Mouse (Mus musculus): ENCODE data around the gene Cyb5r1.
"Not testable (repeated sequence)": the region's sequence is repeated elsewhere in the genome, so short reads cannot be mapped to it uniquely, and the experiment has no call there.

Cyb5r1 gene

GRCm38 (mm10) chr1:134414501-134415167, 9.3 kb downstream of the Cyb5r1 start:
- no peak for DNase-seq

- peak; percentile 97 for DNase-seq
These were observed 9.9 kb downstream of the Cyb5r1 start, which contains the start of gene Adipor1 for GRCm38 (mm10) chr1:134415168-134415831. Gene Adipor1 (plus strand): TSS chr1:134415378.

- no peak for DNase-seq
These were observed 13.1 kb downstream of the Cyb5r1 start for GRCm38 (mm10) chr1:134418414-134418975.

- DNase-seq: no peak
These were observed 13.8 kb downstream of the Cyb5r1 start for GRCm38 (mm10) chr1:134419176-134419575.

- peak; percentile 44 for DNase-seq
These were observed 14.5 kb downstream of the Cyb5r1 start for GRCm38 (mm10) chr1:134419751-134420458.

GRCm38 (mm10) chr1:134423911-134424310, 18.6 kb downstream of the Cyb5r1 start:
- no peak for DNase-seq

- DNase-seq: no peak
These were observed 20.9 kb downstream of the Cyb5r1 start for GRCm38 (mm10) chr1:134426289-134426688.

- DNase-seq: no peak
These were observed 27.6 kb downstream of the Cyb5r1 start for GRCm38 (mm10) chr1:134433002-134433401.

GRCm38 (mm10) chr1:134433473-134433872, 28.1 kb downstream of the Cyb5r1 start:
- DNase-seq: no peak

GRCm38 (mm10) chr1:134435414-134435813, 30.1 kb downstream of the Cyb5r1 start:
- DNase-seq: no peak

GRCm38 (mm10) chr1:134440437-134440836, 35.1 kb downstream of the Cyb5r1 start:
- DNase-seq: no peak

- not testable (repeated sequence) for DNase-seq
These were observed 36.4 kb downstream of the Cyb5r1 start for GRCm38 (mm10) chr1:134441737-134442136.

- DNase-seq: no peak
These were observed 37.0 kb downstream of the Cyb5r1 start for GRCm38 (mm10) chr1:134442394-134442793.

- DNase-seq: not testable (repeated sequence)
These were observed 37.9 kb downstream of the Cyb5r1 start for GRCm38 (mm10) chr1:134443288-134443687.

- DNase-seq: no peak
These were observed 40.1 kb downstream of the Cyb5r1 start for GRCm38 (mm10) chr1:134445418-134445817.

- not testable (repeated sequence) for DNase-seq
These were observed 43.2 kb downstream of the Cyb5r1 start for GRCm38 (mm10) chr1:134448537-134448936.

GRCm38 (mm10) chr1:134450201-134450600, 44.8 kb downstream of the Cyb5r1 start:
- no peak for DNase-seq

- peak; percentile 23 for DNase-seq
These were observed 45.6 kb downstream of the Cyb5r1 start for GRCm38 (mm10) chr1:134450986-134451385.

- peak; percentile 93 for DNase-seq
These were observed 49.8 kb downstream of the Cyb5r1 start, which contains the start of gene Klhl12 for GRCm38 (mm10) chr1:134454904-134455824. Gene Klhl12 (plus strand): TSS chr1:134455531.

GRCm38 (mm10) chr1:134456060-134456459, 50.7 kb downstream of the Cyb5r1 start:
- no peak for DNase-seq

- DNase-seq: no peak
These were observed 52.9 kb downstream of the Cyb5r1 start for GRCm38 (mm10) chr1:134458139-134458727.
